Mouse (Mus musculus): ENCODE data around the gene B9d2. TPM values are rescaled to one million over a fixed set of nuclear protein-coding genes. Genes with fewer than 3 reads are reported as not detected.
A peak's percentile ranks its signal among the peaks of the same experiment; 100 is the strongest.
"Not testable (repeated sequence)": the region's sequence is repeated elsewhere in the genome, so short reads cannot be mapped to it uniquely, and the experiment has no call there.

Gene B9d2
- polyA plus RNA-seq, 1 experiment from 2014 or later = 16.0 TPM

- Histone ChIP-seq H3K9me3 (ENCODE audit: low read length) (no peaks in the 10 kb centered on the region), H3K4me2 (ENCODE audit: low read depth, low read length) (no peak overlapping the region), H3K27ac (ENCODE audit: low read depth) (no peak overlapping the region), H3K4me3 (ENCODE audit: low read depth, low read length) (no peak overlapping the region), H3K9ac (replicated peaks) (no peak overlapping the region), H3K36me3 (replicated peaks; ENCODE audit: insufficient read depth, low read length) (peaks cover 33% of the 10 kb centered on the region), H3K27me3 (ENCODE audit: insufficient read depth, low read length) (no peaks in the 10 kb centered on the region), H3K4me1 (ENCODE audit: insufficient read depth) (peaks cover 35% of the 10 kb centered on the region)
- ATAC-seq (no peak), DNase-seq (no peak)
- 92% methylated on average over 8 of the region's 8 CpGs for WGBS (ENCODE audit: insufficient replicate concordance)
- TF ChIP-seq EP300 (IDR thresholded peaks at IDR 0.05; ENCODE audit: low read depth) = no peak
- TF ChIP-seq CTCF (IDR thresholded peaks at IDR 0.05; ENCODE audit: low read depth) = no peak
Observed at GRCm38 (mm10) chr7:25714581-25714980, 34.0 kb downstream of the B9d2 start.

DNA sequence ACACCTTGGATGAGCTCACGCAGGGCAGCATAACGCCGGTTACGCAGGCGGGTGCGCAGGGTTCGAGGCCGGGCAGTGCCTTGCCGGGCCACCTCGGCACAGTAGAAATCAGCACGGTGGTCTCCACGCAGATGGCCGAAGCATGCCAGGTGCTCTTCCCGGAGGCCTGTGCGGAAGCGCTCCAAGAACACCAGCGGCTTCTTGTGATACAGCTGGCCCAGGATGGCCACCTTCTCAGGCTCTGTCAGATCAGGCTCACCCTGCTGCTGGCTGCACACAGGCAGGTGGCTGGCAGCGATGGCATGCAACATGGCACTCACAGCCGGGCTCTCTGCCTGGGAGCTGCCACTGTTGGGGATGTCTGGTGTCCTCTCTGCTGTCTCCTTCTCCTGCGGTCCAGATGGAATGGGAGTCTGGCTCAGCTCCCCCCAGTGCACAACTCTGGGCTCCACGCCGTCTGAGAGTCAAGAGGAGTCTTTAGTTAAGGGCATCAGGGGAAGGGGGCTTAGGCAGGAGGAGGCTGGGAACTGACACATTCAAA, 35.2 kb downstream of the B9d2 start:
- DNase-seq = no peak
- 95% methylated on average over 22 of the region's 22 CpGs for WGBS (ENCODE audit: insufficient replicate concordance)
- ATAC-seq = no peak
- no peak overlapping the region for H3K4me3 ChIP-seq (ENCODE audit: low read depth, low read length)
- no peaks in the 10 kb centered on the region for H3K27me3 ChIP-seq (ENCODE audit: insufficient read depth, low read length)
- H3K36me3 ChIP-seq (replicated peaks; ENCODE audit: insufficient read depth, low read length) = peaks cover 40% of the 10 kb centered on the region
- no peak overlapping the region for H3K9ac ChIP-seq (replicated peaks)
- H3K4me2 ChIP-seq (ENCODE audit: low read depth, low read length) = no peak overlapping the region
- no peak overlapping the region for H3K27ac ChIP-seq (ENCODE audit: low read depth)
- TF ChIP-seq CTCF (IDR thresholded peaks at IDR 0.05; ENCODE audit: low read depth) = no peak
- no peak for TF ChIP-seq EP300 (IDR thresholded peaks at IDR 0.05; ENCODE audit: low read depth)
- peaks cover 24% of the 10 kb centered on the region for H3K4me1 ChIP-seq (ENCODE audit: insufficient read depth)
- H3K9me3 ChIP-seq (ENCODE audit: low read length) = no peaks in the 10 kb centered on the region

- no peak overlapping the region for H3K27ac ChIP-seq (ENCODE audit: low read depth)
- no peak for ATAC-seq
- 84% methylated on average over 3 of the region's 3 CpGs for WGBS (ENCODE audit: insufficient replicate concordance)
- H3K4me1 ChIP-seq (ENCODE audit: insufficient read depth) = peaks cover 14% of the 10 kb centered on the region
- 0 out of 2 replicates have a peak overlapping the region, but pooled peaks have one; percentile 90 for H3K4me3 ChIP-seq (ENCODE audit: low read depth, low read length)
- TF ChIP-seq EP300 (IDR thresholded peaks at IDR 0.05; ENCODE audit: low read depth) (no peak), CTCF (IDR thresholded peaks at IDR 0.05; ENCODE audit: low read depth) (no peak)
- no peaks in the 10 kb centered on the region for H3K27me3 ChIP-seq (ENCODE audit: insufficient read depth, low read length)
- no peak overlapping the region for H3K9ac ChIP-seq (replicated peaks)
- peaks cover 50% of the 10 kb centered on the region for H3K36me3 ChIP-seq (replicated peaks; ENCODE audit: insufficient read depth, low read length)
- DNase-seq = no peak
- H3K4me2 ChIP-seq (ENCODE audit: low read depth, low read length) = peak overlapping the region; percentile 85
- no peaks in the 10 kb centered on the region for H3K9me3 ChIP-seq (ENCODE audit: low read length)
Observed at GRCm38 (mm10) chr7:25717478-25717877, 36.9 kb downstream of the B9d2 start.

GRCm38 (mm10) chr7:25718788-25719417, 38.3 kb downstream of the B9d2 start, which contains the start of gene Ccdc97:
Gene Ccdc97, minus strand, starts transcription at chr7:25719088.
- Histone ChIP-seq H3K9me3 (ENCODE audit: low read length) (no peaks in the 10 kb centered on the region), H3K4me2 (ENCODE audit: low read depth, low read length) (peak within 1 kb of the TSS; percentile 85), H3K36me3 (replicated peaks; ENCODE audit: insufficient read depth, low read length) (peaks cover 52% of the 10 kb centered on the region), H3K9ac (replicated peaks) (peak within 1 kb of the TSS; percentile 87), H3K4me1 (ENCODE audit: insufficient read depth) (peaks cover 14% of the 10 kb centered on the region), H3K4me3 (ENCODE audit: low read depth, low read length) (peak within 1 kb of the TSS; percentile 90), H3K27me3 (ENCODE audit: insufficient read depth, low read length) (no peaks in the 10 kb centered on the region), H3K27ac (ENCODE audit: low read depth) (peak within 1 kb of the TSS; percentile 95)
- DNase-seq (peak; percentile 92), ATAC-seq (peak; percentile 86)
- TF ChIP-seq CTCF (IDR thresholded peaks at IDR 0.05; ENCODE audit: low read depth) = peak; percentile 10; the same call in 1 of the 2 replicates
- peak; percentile 64; the same call in 1 of the 2 replicates for TF ChIP-seq EP300 (IDR thresholded peaks at IDR 0.05; ENCODE audit: low read depth)
- WGBS (ENCODE audit: insufficient replicate concordance) = 3% methylated on average over 32 of the region's 32 CpGs

DNA sequence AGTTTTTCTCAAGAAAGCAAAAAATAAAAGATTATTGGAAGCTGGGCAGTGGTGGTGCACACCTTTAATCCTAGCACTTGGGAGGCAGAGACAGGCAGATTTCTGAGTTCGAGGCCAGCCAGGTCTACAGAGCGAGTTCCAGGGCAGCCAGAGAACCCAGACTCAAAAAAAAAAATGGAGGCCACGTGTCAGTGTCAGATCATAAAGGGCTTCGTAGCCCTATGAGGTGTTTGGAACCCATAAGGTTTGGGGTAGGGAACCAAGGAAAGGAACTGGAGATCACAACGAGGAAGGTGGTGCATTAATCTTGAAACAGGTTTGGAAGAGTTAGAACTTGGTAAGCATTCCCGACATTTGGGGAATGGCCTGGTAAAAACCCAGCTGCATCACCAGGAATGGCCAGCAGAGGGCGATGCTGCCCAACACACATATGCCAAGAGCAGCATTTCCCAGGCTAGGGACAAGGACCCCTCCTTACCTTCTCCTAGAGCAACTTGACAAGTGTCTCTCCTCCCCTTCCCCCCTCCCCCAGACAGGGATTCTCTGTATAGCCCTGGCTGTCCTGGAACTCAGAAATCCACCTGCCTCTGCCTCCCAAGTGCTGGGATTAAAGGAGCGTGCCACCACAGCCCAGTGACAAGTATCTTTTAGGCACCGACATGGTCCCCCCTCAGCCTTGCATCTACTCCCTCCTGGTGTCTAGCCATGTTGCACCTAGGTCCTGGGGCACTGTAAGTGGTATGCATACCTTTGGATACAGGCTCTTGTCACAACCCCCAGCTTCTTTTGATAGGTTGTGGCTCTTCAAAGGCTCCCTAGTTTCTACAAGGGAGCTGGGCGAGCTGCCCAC, 39.4 kb downstream of the B9d2 start:
- Histone ChIP-seq H3K27me3 (ENCODE audit: insufficient read depth, low read length) (no peaks in the 10 kb centered on the region), H3K4me2 (ENCODE audit: low read depth, low read length) (no peak overlapping the region; the same call in 1 of the 2 replicates), H3K4me3 (ENCODE audit: low read depth, low read length) (no peak overlapping the region), H3K36me3 (replicated peaks; ENCODE audit: insufficient read depth, low read length) (peaks cover 53% of the 10 kb centered on the region), H3K9me3 (ENCODE audit: low read length) (no peaks in the 10 kb centered on the region), H3K27ac (ENCODE audit: low read depth) (peak overlapping the region; percentile 95), H3K4me1 (ENCODE audit: insufficient read depth) (peaks cover 14% of the 10 kb centered on the region), H3K9ac (replicated peaks) (no peak overlapping the region)
- TF ChIP-seq EP300 (IDR thresholded peaks at IDR 0.05; ENCODE audit: low read depth) (no peak), CTCF (IDR thresholded peaks at IDR 0.05; ENCODE audit: low read depth) (peak; percentile 96)
- no peak for ATAC-seq
- 54% methylated on average over 10 of the region's 10 CpGs for WGBS (ENCODE audit: insufficient replicate concordance)
- DNase-seq = peak; percentile 84

- no peak overlapping the region for H3K4me2 ChIP-seq (ENCODE audit: low read depth, low read length)
- ATAC-seq (no peak), DNase-seq (no peak)
- H3K9ac ChIP-seq (replicated peaks) = no peak overlapping the region
- H3K36me3 ChIP-seq (replicated peaks; ENCODE audit: insufficient read depth, low read length) = peaks cover 53% of the 10 kb centered on the region
- H3K27ac ChIP-seq (ENCODE audit: low read depth) = no peak overlapping the region
- no peak overlapping the region for H3K4me3 ChIP-seq (ENCODE audit: low read depth, low read length)
- no peaks in the 10 kb centered on the region for H3K27me3 ChIP-seq (ENCODE audit: insufficient read depth, low read length)
- no peaks in the 10 kb centered on the region for H3K9me3 ChIP-seq (ENCODE audit: low read length)
- WGBS (ENCODE audit: insufficient replicate concordance) = 83% methylated on average over 5 of the region's 5 CpGs
- TF ChIP-seq CTCF (IDR thresholded peaks at IDR 0.05; ENCODE audit: low read depth) = no peak
- TF ChIP-seq EP300 (IDR thresholded peaks at IDR 0.05; ENCODE audit: low read depth) = no peak
- peaks cover 14% of the 10 kb centered on the region for H3K4me1 ChIP-seq (ENCODE audit: insufficient read depth)
Observed at GRCm38 (mm10) chr7:25720760-25721159, 40.2 kb downstream of the B9d2 start.

DNA sequence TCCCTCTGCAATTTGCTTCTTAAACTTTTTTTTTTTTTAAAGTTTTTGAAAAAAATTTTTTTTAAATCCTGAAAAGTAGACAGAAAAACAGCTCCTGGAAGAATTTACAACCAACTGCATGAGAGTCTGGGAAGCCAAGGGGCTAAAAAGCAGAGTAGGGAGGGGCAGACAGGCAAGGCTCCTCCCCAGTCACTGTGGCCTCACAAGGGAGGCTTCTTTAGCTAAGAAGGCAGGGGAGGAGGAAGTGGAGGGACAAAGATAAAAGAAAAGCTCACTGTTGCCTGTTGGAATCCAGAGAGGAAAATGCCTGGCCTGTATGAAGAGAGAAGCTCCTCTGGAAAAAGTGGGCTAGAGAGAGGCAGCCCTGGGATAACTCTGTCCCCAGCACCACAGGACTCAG, 41.2 kb downstream of the B9d2 start:
- DNase-seq; H3K9ac ChIP-seq (replicated peaks); H3K27me3 ChIP-seq (ENCODE audit: insufficient read depth, low read length); H3K9me3 ChIP-seq (ENCODE audit: low read length); ATAC-seq; H3K4me3 ChIP-seq (ENCODE audit: low read depth, low read length); H3K4me2 ChIP-seq (ENCODE audit: low read depth, low read length): not testable (repeated sequence)
- Histone ChIP-seq H3K4me1 (ENCODE audit: insufficient read depth) (peaks cover 14% of the 10 kb centered on the region), H3K36me3 (replicated peaks; ENCODE audit: insufficient read depth, low read length) (peaks cover 60% of the 10 kb centered on the region), H3K27ac (ENCODE audit: low read depth) (peak overlapping the region; percentile 14; the same call in 1 of the 2 replicates)

All from liver, postnatal 0 days (tissue).